1 mouse cellular context compared by ENCODE assay signal in the genomic region with DNA sequence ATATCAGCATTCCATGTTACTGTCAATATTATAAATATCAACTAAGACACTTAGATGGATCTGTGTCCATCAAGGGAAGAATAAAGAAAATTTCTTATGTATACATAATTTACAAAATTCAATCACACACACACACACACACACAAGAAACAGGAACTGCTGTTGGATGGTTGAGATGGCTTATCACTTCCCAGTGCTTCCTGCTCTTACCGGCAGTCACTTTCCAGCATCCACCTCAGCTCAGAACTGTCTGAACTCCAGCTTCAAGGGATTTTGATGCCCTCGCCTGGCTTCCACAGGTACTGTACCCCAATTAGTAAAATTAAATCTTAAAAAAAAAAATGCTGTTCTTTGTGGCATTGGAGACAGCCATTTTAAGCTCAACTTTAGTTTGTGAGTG.
TF ChIP-seq lines count a peak whose summit lies in the region.

No protein-coding gene starts in this region.

TF ChIP-seq in MEL, 35 proteins besides CTCF, POLR2A, EP300 and RAD21 (continued from another document):
- TF ChIP-seq MYB (IDR thresholded peaks at IDR 0.05; ENCODE audit: low read depth, low read length): no peak
- TF ChIP-seq JUND (IDR thresholded peaks at IDR 0.05; ENCODE audit: low read depth, low read length): no peak
- TF ChIP-seq ETS1 (IDR thresholded peaks at IDR 0.05; ENCODE audit: low read depth, low read length): no peak
- peak; percentile 83 for TF ChIP-seq GATA1 (IDR thresholded peaks at IDR 0.05; ENCODE audit: low read depth, low read length)
- TF ChIP-seq ELF1 (IDR thresholded peaks at IDR 0.05; ENCODE audit: low read depth, low read length): peak; percentile 54; the same call in 1 of the 2 replicates
- TF ChIP-seq SMC3 (IDR thresholded peaks at IDR 0.05; ENCODE audit: low read depth, low read length): no peak
- no peak for TF ChIP-seq KAT2A (conservative IDR thresholded peaks at IDR 0.05; ENCODE audit: low read depth, low read length)
